Mouse (Mus musculus) brain, adult 2 months (tissue): ENCODE measurements around the gene Rpl27.
"Not testable (repeated sequence)": the region's sequence is repeated elsewhere in the genome, so short reads cannot be mapped to it uniquely, and the experiment has no call there.

Experiments used
- DNase-seq: peaks from one replicate; pipeline ENCODE4 v3.0.0; 2011; ENCODE audit warnings: low read depth, low spot score

Rpl27 gene

GRCm38 (mm10) chr11:101467477-101468262, 25.6 kb downstream of the Rpl27 start:
- peak; percentile 92 for DNase-seq

GRCm38 (mm10) chr11:101468263-101468688, 26.2 kb downstream of the Rpl27 start:
- DNase-seq: peak; percentile 19

- DNase-seq: no peak
Observed at GRCm38 (mm10) chr11:101468731-101469130, 26.6 kb downstream of the Rpl27 start.

DNA sequence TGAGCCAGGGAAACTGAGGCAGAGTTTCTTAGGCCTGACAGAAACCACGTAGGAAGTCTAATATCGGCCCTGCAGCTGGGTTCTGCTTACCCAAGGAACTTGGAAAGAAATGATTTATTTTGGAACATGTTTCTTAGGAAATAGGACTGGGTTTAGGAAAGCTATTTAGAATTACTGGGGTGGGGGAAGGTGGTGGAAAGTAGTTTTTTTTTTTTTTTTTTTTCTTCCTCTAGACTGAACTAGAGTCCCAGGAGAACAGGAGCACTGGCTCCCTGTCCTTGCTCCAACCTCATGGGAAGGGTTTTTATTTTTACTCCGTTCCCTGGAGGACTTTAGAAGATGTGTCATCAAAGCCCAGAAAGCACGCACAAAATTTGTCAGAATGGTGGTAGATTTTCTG, 27.1 kb downstream of the Rpl27 start:
- DNase-seq: no peak

DNA sequence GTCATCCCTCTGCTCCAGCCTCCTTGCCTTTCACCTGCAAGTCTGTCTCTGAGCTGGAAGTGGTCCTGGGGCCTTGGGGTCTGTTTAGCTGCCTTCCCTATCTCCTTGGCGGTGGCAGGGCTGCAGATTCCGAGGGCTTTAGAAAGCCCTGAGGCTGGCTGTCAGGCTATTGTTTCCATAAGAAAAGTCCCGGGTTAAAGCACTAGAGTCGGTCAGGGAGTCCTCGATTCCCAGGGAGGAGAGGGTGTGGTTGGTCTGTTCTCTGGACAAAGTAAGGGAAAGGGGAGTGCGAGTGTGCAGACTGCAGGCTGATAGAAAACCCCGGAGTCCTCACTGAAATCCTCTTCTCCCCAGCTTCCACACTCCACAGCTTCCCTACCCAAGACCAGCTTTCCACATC, 28.1 kb downstream of the Rpl27 start:
- DNase-seq: no peak

- no peak for DNase-seq
Observed at GRCm38 (mm10) chr11:101471926-101472325, 29.8 kb downstream of the Rpl27 start.

DNA sequence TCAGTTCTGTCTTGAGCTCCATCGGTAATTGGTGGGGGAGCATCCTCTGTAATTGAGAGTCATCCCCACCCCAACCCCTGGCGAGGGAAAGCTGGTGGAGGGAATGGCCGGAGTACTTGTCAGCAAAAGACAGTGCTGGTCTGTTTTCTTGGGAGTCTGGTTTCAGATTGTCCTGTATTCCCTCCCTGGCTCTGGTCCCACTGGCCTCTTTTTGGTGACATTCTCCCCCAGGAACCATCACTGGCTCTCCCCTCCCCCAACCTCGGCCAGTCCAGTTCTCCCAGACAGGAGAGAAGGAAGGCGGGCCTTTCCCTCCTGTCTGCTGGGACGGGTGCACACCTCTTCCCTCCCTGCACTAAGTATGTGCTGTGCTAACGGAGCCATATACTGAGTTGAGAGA, 30.2 kb downstream of the Rpl27 start:
- peak; percentile 55 for DNase-seq

GRCm38 (mm10) chr11:101473686-101474085, 31.6 kb downstream of the Rpl27 start:
- DNase-seq: not testable (repeated sequence)

DNA sequence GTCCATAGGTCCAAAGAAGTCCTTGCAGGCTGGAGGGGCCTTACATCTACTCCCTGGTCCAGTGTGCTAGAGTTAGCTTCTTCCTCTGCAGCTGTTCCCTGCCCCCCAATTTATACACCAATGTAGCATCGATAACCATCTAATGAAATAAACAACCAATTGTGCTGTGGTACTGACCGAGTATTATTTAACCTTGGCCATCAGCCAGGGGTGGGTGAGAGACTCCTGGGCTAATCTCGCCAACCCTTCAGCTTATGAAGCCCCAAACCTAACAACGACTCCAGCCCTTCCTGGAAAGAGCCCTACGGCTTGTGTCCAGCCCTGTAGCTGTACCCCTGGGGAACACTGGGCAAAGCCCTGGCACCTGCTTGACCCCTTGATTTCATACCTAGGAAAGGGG, 32.2 kb downstream of the Rpl27 start:
- no peak for DNase-seq

DNA sequence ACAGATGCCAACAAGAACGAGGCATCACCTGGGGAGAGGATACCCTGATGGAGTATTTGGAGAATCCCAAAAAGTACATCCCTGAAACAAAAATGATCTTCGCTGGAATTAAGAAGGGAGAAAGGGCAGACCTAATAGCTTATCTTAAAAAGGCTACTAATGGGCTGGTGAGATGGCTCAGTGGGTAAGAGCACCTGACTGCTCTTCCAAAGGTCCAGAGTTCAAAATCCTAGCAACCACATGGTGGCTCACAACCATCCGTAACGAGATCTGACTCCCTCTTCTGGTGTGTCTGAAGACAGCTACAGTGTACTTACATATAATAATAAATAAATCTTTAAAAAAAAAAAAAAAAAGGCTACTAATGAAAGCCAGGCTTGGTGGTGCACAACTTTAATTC, 34.3 kb downstream of the Rpl27 start:
- not testable (repeated sequence) for DNase-seq

- DNase-seq: no peak
Observed at GRCm38 (mm10) chr11:101477194-101477551, 35.1 kb downstream of the Rpl27 start.

- no peak for DNase-seq
Observed at GRCm38 (mm10) chr11:101477552-101478211, 35.6 kb downstream of the Rpl27 start.

GRCm38 (mm10) chr11:101479171-101479635, 37.1 kb downstream of the Rpl27 start:
- peak; percentile 65 for DNase-seq

- DNase-seq: no peak
Observed at GRCm38 (mm10) chr11:101480912-101481311, 38.8 kb downstream of the Rpl27 start.

DNA sequence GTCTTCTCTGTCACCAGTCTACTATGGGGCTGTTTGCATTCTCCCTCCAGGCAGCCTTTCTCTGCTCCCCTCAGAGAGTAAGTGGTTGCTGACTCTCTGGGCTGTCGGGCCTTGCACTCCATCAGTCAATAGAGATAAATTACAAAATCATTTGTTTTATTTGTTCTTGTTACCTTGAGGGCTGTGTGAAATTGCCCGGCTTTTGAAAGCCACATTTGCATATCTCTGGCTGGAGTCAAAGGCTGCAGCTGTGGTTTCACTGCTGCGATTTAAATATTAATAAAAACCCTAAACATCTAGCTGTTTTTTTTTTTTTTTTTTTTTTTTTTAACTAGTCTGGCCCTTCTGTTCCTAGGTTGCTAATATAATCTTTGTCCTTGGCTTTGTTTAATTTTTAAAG, 41.7 kb downstream of the Rpl27 start:
- DNase-seq: no peak

DNA sequence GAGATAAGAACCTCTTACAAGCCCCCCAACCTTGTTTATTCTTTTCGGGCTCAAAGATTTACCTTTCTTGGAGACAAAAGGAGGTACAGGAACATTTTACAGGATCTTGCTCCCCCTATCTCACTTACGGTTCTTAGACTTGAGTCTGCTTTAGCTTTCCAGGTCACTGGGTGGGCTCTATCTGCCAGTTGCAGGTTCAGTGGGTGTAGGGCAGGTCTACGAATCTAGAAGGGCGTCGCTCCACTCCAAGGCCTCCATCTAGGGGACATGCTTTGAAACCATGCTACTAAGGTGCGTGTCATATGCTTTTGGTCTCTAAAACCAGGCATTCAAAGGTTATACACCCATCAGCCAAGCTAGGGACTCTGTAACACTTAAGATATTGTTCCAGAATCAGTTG, 42.1 kb downstream of the Rpl27 start:
- no peak for DNase-seq

DNA sequence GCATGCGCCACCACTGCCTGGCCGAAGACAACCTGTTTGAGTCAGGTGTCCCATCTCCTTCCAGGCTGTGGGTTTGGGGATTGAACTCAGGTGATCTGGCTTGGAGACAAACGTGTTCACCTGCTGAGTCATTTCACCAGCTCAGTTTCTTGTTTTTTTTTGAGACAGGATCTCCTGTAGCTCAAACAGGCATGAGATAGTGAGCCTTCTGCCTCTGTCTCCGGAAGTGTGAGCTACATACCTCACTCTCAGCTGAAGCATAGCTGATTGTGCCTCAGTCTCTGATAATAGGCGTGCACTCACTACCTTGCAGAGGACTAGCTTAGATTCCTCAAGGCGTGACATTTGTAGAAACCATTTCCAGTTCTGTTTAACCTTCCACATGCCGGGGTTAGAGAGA, 42.7 kb downstream of the Rpl27 start:
- no peak for DNase-seq

DNA sequence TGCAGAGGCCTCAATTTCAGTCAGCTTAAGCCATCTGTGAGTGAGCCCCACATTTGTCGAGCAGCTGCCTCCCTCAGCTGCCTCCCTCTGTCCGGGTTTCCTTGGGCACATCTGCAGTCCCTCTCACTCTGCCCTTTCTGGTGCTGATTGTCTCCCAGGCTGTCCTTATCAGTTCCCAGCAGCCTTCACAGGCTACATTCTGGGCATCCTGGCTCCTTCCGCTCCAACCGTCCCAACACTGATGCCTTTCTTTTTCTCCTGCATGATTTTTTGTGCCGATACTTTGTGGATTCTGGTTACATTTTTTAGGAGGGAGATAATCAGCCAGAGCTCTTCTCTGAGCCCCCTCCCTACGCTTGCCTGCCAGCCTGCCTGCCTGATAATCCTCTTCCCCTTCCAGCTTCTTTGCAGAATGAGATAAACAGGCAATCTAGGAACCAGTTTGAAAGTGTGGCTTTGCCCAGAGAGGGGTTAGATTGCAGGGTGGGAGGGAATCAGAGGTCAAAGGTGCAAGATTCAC, 43.5 kb downstream of the Rpl27 start:
- DNase-seq: no peak

DNA sequence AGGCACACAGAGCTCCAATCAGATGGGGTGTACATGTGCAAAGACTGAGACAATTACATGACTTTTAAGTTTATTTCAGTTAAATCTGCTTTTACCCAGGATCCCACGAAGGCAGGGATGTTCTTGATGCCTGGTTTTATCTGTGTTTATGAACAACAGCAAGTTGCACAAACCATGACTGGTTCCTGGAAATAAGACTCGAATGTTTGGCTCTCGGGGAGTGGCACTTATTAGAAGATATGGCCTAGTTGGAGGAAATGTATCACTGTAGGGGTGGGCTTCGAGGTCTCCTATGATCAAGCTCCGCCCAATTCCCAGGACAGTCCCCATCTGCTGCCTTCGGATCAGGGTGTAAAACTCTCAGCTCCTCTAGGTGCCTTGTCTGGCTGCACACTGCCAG, 44.0 kb downstream of the Rpl27 start:
- no peak for DNase-seq
